Mouse (Mus musculus): ENCODE measurements around the gene Enpp1. TPM values are rescaled to one million over a fixed set of nuclear protein-coding genes. Genes with fewer than 3 reads are reported as not detected.

Gene Enpp1
- polyA plus RNA-seq, 1 experiment = 2.4 TPM

DNA sequence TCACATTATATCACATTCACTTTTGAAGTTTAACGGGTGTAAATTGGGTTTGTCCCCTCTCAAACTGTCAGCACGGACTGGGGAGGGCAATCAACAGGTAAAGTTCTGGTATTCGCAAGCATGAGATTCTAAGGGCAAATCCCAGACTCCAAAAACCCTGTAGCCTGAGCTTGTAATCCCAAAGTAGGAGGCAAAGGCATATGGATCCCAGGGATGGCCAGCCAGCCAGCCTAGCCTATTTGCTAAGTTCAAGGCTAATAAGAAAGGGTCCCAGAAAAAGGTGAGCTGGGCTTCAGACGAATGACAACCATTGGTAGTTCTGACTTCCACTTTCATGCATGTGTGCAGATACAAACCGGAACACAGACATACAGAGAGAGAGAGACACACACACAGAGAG is 942 bp upstream of the Enpp1 start:
- Histone ChIP-seq H3K4me1 (ENCODE audit: control insufficient read depth, insufficient read depth, low read length) (0 out of 2 replicates have a peak, but pooled peaks cover 3% of the 10 kb centered on the region), H3K4me3 (replicated peaks; ENCODE audit: extremely low read depth, low read depth, low read length) (no peak overlapping the region)
- DNase-seq = no peak
- TF ChIP-seq CTCF (IDR thresholded peaks at IDR 0.05; ENCODE audit: insufficient read depth, low read length) (no peak), POLR2A (IDR thresholded peaks at IDR 0.05; ENCODE audit: borderline replicate concordance, extremely low read depth, low read depth, low read length) (no peak)
- 71% methylated on average over 5 of the region's 5 CpGs for WGBS

DNA sequence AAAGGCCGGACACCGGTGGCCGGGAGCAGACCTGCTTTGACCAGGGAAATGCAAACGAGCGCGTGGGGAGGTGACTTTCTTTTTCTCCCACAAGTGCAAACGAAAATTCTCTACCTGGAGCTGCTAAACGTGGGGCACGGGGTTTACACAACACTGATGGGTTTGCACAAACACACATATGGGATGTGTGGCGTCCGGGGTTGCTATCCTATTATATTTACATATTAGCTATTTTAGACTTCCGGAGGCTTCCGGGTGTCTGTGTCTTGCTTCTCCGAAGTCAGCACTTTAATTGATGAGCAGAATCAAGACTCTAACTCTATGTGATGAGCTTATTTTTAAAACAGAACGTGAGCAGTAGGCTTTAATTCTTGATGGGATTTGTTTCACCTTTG is 405 bp upstream of the Enpp1 start:
- H3K4me1 ChIP-seq (ENCODE audit: control insufficient read depth, insufficient read depth, low read length) = 0 out of 2 replicates have a peak, but pooled peaks cover 3% of the 10 kb centered on the region
- TF ChIP-seq POLR2A (IDR thresholded peaks at IDR 0.05; ENCODE audit: borderline replicate concordance, extremely low read depth, low read depth, low read length) (no peak), CTCF (IDR thresholded peaks at IDR 0.05; ENCODE audit: insufficient read depth, low read length) (no peak)
- WGBS = 5% methylated on average over 15 of the region's 15 CpGs
- H3K4me3 ChIP-seq (replicated peaks; ENCODE audit: extremely low read depth, low read depth, low read length) = peak overlapping the region; percentile 82
- DNase-seq = no peak

DNA sequence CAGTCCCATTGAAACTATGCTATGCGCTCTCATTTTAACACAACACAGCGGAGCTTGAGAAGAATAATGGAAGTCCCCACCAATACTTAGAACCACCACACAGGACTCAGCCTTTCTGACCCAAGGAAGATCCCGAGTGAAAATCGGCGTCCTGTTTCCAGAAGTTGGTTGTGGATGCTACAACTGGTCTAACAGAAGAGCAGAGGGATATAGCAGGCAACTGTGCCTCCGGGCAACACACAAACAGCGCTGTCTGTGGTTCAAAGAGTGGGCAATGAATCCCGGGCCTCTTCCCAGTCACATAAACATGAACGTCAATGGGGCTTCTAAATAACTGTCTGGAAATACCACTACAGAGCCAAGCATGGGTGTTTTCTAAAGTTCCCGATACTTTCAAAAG is 888 bp downstream of the Enpp1 start:
- 24% methylated on average over 10 of the region's 10 CpGs for WGBS
- TF ChIP-seq CTCF (IDR thresholded peaks at IDR 0.05; ENCODE audit: insufficient read depth, low read length) (no peak), POLR2A (IDR thresholded peaks at IDR 0.05; ENCODE audit: borderline replicate concordance, extremely low read depth, low read depth, low read length) (no peak)
- no peak for DNase-seq
- 0 out of 2 replicates have a peak, but pooled peaks cover 3% of the 10 kb centered on the region for H3K4me1 ChIP-seq (ENCODE audit: control insufficient read depth, insufficient read depth, low read length)
- peak overlapping the region; percentile 82 for H3K4me3 ChIP-seq (replicated peaks; ENCODE audit: extremely low read depth, low read depth, low read length)

DNA sequence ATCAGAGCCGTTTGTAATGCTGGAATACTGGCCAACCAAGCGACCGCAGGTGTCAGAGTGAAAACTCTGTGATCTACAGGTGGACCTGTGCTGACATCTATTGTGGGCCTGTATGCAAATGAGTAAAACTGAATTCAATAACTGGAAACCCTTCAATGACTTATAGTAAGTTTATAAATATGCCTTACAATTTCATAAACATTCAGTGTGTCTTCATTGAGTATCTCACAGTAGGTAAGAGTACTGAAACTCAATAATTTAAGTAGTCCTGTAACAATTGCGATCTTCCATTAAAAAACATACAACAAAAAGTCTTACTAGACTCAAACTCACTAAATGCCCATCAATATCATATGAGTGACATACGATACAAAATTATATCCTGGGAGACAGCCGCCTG is 1.6 kb downstream of the Enpp1 start:
- 0 out of 2 replicates have a peak, but pooled peaks cover 3% of the 10 kb centered on the region for H3K4me1 ChIP-seq (ENCODE audit: control insufficient read depth, insufficient read depth, low read length)
- TF ChIP-seq CTCF (IDR thresholded peaks at IDR 0.05; ENCODE audit: insufficient read depth, low read length) (no peak), POLR2A (IDR thresholded peaks at IDR 0.05; ENCODE audit: borderline replicate concordance, extremely low read depth, low read depth, low read length) (no peak)
- DNase-seq = no peak
- WGBS = 91% methylated on average over 6 of the region's 6 CpGs
- no peak overlapping the region for H3K4me3 ChIP-seq (replicated peaks; ENCODE audit: extremely low read depth, low read depth, low read length)

DNA sequence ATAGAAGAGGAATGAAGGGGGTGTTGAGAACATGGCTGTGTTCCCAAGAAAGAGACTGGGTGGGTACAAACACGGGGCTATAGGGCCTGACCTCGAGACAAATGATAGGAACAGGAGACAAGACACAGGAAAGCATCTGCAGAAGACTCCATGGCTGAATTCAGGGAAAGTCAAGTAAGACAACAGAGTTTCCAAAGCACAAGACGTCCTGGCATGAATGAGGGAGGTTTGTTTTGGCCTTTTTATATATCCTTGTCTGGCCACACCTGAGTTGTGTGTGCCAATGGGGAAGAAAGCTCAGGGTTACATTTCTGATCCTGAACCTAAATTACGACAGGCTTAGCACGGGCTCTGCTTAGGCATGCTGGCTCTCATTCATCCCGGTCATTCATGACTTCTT is 4.2 kb downstream of the Enpp1 start:
- 79% methylated on average over 6 of the region's 6 CpGs for WGBS
- no peak overlapping the region for H3K4me3 ChIP-seq (replicated peaks; ENCODE audit: extremely low read depth, low read depth, low read length)
- TF ChIP-seq CTCF (IDR thresholded peaks at IDR 0.05; ENCODE audit: insufficient read depth, low read length) = no peak
- no peak for TF ChIP-seq POLR2A (IDR thresholded peaks at IDR 0.05; ENCODE audit: borderline replicate concordance, extremely low read depth, low read depth, low read length)
- DNase-seq = no peak
- 0 out of 2 replicates have a peak, but pooled peaks cover 3% of the 10 kb centered on the region for H3K4me1 ChIP-seq (ENCODE audit: control insufficient read depth, insufficient read depth, low read length)

DNA sequence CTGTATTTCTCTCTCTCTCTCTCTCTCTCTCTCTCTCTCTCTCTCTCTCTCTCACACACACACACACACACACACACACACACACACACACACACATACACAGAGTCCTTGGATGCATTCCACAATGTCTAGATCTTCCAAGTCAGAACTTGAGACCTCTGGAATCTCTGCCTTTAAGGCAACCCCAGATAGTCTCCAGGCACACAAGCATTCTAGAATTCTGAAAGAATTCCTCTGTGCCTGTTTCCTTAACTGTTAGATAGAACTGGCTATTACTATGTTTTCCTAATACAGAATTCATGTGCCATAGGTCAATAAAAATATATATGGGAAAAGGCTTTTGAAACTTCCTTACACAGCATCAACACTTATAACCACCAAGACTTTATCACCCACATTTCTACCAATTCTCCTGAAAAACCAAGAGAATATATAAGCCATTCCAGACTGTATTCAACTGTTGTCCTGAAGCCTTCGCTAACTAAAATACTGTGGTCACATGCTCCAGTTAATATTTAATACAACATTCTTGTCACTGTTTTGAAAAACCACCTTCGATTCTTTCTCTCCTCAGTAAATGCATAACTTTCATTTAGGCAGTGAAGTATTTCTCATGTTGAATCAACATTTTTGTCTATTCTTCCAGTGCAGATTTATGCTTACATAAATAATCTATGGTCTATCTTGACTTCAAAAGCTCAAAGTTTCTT is 5.4 kb downstream of the Enpp1 start:
- DNase-seq = no peak
- H3K4me1 ChIP-seq (ENCODE audit: control insufficient read depth, insufficient read depth, low read length) = 0 out of 2 replicates have a peak, but pooled peaks cover 3% of the 10 kb centered on the region
- no peak for TF ChIP-seq POLR2A (IDR thresholded peaks at IDR 0.05; ENCODE audit: borderline replicate concordance, extremely low read depth, low read depth, low read length)
- no peak for TF ChIP-seq CTCF (IDR thresholded peaks at IDR 0.05; ENCODE audit: insufficient read depth, low read length)
- WGBS = 77% methylated on average over 2 of the region's 2 CpGs
- H3K4me3 ChIP-seq (replicated peaks; ENCODE audit: extremely low read depth, low read depth, low read length) = no peak overlapping the region

DNA sequence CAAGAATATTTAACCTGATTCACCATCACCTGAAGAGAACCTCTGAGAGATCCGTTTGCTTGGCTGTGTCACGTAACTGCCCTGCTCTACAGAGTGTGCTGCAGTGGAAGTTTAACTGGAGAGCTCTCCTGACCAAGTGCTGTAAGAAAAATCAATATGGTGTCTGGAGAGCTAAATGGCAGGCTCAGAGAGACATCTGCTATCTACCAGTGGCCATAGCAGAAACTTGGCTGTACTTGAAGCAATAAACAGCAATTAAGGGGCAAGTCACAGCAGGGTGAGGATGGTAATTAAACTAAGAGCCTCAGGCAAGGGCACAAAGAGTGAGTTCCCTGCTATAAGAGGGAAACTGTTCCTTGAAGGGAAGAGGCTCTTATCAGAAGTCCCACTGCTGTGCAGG is 9.3 kb downstream of the Enpp1 start:
- DNase-seq = no peak
- TF ChIP-seq POLR2A (IDR thresholded peaks at IDR 0.05; ENCODE audit: borderline replicate concordance, extremely low read depth, low read depth, low read length) (no peak), CTCF (IDR thresholded peaks at IDR 0.05; ENCODE audit: insufficient read depth, low read length) (no peak)
- WGBS = 85% methylated on average over 2 of the region's 2 CpGs

DNA sequence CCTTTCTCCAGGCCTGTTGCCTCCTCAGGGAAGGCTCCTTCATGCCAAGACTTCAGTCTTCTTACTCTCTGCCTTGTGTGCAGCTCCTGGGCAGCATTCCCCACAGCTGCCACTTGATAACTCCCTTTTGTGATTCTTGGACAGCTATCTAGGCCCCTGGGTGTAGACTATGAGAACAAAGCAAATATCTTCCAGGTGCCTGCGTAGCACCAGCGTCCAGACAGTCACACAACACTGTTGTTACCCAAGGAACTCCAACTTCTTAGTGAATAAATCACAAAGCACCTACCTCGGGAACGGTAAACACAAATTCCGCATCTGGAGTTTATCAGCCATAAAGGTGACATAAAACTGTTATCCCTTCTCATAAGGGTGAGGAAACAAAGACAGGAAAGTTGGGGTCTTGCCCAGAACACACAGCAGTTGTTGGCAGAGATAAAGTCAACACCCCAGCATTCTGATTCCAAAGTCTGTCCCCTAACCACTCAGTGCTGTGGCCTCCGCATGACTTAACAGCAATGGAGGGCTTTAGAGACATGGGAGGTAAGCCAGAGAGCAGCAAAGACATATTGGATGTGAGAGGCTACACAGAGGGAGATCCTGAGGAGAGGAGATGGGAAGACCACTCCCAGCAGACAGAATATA is 13.7 kb downstream of the Enpp1 start:
- no peak for DNase-seq
- no peaks in the 10 kb centered on the region for H3K4me1 ChIP-seq (ENCODE audit: control insufficient read depth, insufficient read depth, low read length)
- H3K4me3 ChIP-seq (replicated peaks; ENCODE audit: extremely low read depth, low read depth, low read length) = no peak overlapping the region
- no peak for TF ChIP-seq POLR2A (IDR thresholded peaks at IDR 0.05; ENCODE audit: borderline replicate concordance, extremely low read depth, low read depth, low read length)
- TF ChIP-seq CTCF (IDR thresholded peaks at IDR 0.05; ENCODE audit: insufficient read depth, low read length) = no peak
- 64% methylated on average over 6 of the region's 6 CpGs for WGBS

More for the DNA sequence above, 9.3 kb downstream of the Enpp1 start:
- no peak overlapping the region for H3K4me3 ChIP-seq (replicated peaks; ENCODE audit: extremely low read depth, low read depth, low read length)
- no peaks in the 10 kb centered on the region for H3K4me1 ChIP-seq (ENCODE audit: control insufficient read depth, insufficient read depth, low read length)

DNA sequence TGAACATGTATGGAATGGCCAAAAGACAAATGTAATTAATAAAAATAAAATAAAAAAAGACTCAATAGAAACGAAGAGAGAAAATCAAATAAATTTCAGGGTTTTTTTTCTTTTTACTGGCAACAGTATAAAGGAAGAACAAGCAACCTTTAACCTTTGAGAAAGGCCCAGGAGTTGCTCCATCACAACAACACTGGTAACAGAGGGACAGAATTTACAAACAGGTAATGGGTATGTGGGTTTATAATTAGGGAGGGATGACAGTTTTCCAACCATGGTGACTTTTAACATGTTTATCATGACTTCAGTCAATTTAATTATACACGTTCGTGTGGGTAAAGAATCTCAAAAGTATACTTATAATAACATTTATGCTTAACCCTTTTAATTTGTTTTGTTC is 15.2 kb downstream of the Enpp1 start:
- WGBS = 83% methylated on average over 3 of the region's 3 CpGs
- TF ChIP-seq POLR2A (IDR thresholded peaks at IDR 0.05; ENCODE audit: borderline replicate concordance, extremely low read depth, low read depth, low read length) = no peak
- TF ChIP-seq CTCF (IDR thresholded peaks at IDR 0.05; ENCODE audit: insufficient read depth, low read length) = no peak

DNA sequence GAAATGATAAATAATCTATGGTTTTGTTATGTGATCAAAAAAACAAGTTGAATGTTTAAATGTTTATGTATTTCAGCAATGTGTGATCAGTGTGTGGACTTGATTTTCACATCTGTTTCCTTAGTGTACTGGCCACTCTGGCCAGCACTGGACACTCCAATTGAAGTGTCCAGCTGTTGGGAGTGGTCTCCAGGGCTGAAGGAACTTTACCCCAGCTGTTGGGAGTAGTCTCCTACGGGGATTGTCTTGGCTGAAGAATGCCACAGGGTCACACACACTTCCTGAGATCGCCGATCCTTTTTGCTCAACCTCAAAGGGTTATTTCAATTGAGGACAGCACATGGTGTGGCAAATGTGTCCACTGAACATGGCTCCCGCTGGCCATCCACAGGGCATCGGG is 16.2 kb downstream of the Enpp1 start:
- Histone ChIP-seq H3K4me1 (ENCODE audit: control insufficient read depth, insufficient read depth, low read length) (no peaks in the 10 kb centered on the region), H3K4me3 (replicated peaks; ENCODE audit: extremely low read depth, low read depth, low read length) (no peak overlapping the region)
- no peak for DNase-seq
- 61% methylated on average over 5 of the region's 5 CpGs for WGBS
- TF ChIP-seq POLR2A (IDR thresholded peaks at IDR 0.05; ENCODE audit: borderline replicate concordance, extremely low read depth, low read depth, low read length) (no peak), CTCF (IDR thresholded peaks at IDR 0.05; ENCODE audit: insufficient read depth, low read length) (no peak)

More for the DNA sequence above, 15.2 kb downstream of the Enpp1 start:
- Histone ChIP-seq H3K4me3 (replicated peaks; ENCODE audit: extremely low read depth, low read depth, low read length) (no peak overlapping the region), H3K4me1 (ENCODE audit: control insufficient read depth, insufficient read depth, low read length) (no peaks in the 10 kb centered on the region)
- DNase-seq = no peak
